Mouse (Mus musculus): Measurements from ENCODE around the gene Kif5a. TPM values are rescaled to one million over a fixed set of nuclear protein-coding genes. Genes with fewer than 3 reads are reported as not detected.

The Kif5a gene
- polyA plus RNA-seq, 1 experiment from 2014 or later: 14.9 TPM

DNA sequence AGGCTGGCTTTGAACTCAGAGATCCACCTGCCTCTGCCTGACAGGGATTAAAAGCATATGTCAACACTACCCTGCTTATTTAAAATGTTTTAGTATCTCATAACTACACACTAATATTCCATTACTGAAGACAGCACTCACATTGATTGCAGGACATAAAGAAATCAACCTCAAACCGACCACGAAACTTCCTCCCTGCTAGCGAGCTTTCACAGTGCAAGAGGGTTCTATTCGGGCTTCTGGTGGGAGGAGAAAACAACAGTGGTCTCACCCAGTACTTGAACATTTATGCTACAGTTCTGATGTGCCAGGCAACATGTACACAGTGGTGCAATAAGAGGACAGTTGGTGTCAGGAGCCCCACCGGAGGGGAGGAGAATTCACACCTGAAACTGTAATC lies 12.3 kb downstream of the Kif5a start:
- H3K27me3 ChIP-seq (ENCODE audit: low read depth, poor library complexity, severe bottlenecking): no peaks in the 10 kb centered on the region
- H3K4me1 ChIP-seq: peaks cover under 1% of the 10 kb centered on the region; the same call in 1 of the 2 replicates
- no peaks in the 10 kb centered on the region for H3K9me3 ChIP-seq (replicated peaks)
- H3K36me3 ChIP-seq: peaks cover 9% of the 10 kb centered on the region; the same call in 1 of the 2 replicates
- no peak overlapping the region for H3K27ac ChIP-seq (replicated peaks)
- H3K4me3 ChIP-seq: no peak overlapping the region
- WGBS: 90% methylated on average over 5 of the region's 5 CpGs
- DNase-seq (ENCODE audit: low spot score): no peak

DNA sequence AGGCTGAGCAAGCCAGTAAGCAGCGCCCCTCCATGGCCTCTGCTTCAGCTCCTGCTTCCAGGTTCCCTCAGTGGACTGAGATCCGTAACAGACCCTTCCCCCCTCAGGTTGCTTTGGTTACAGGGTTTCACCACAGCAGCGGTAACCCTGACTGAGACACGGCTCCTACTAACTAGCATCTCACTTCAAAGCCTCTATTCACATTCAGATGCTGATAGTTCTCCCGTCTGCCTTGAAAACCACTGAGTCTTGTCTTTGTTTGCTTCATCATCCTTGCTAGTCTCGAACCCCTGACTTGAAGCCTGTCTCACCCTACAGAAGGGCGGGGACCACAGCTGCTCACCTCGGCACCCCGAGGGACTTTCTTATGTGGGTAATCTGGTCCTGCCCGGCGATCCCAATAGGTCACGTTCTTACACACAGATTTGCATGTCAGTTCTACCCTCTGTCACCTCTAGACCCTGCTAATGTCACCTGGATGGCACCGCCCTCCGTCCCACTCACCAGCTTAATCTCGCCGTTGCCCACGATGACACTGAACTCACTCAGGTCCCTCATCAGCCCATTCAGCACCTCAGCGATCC lies 24.8 kb downstream of the Kif5a start:
- WGBS: 73% methylated on average over 18 of the region's 18 CpGs
- Histone ChIP-seq H3K4me3 (no peak overlapping the region), H3K27me3 (ENCODE audit: low read depth, poor library complexity, severe bottlenecking) (peaks cover 12% of the 10 kb centered on the region), H3K36me3 (peaks cover 76% of the 10 kb centered on the region), H3K4me1 (peaks cover 14% of the 10 kb centered on the region), H3K9me3 (replicated peaks) (no peaks in the 10 kb centered on the region), H3K27ac (replicated peaks) (no peak overlapping the region)
- DNase-seq (ENCODE audit: low spot score): no peak

- no peak for DNase-seq (ENCODE audit: low spot score)
- no peak overlapping the region for H3K4me3 ChIP-seq
- WGBS: 62% methylated on average over 9 of the region's 9 CpGs
- H3K27me3 ChIP-seq (ENCODE audit: low read depth, poor library complexity, severe bottlenecking): peaks cover 12% of the 10 kb centered on the region
- H3K36me3 ChIP-seq: peaks cover 59% of the 10 kb centered on the region
- H3K27ac ChIP-seq (replicated peaks): no peak overlapping the region; the same call in 1 of the 2 replicates
- peaks cover 14% of the 10 kb centered on the region for H3K4me1 ChIP-seq
- H3K9me3 ChIP-seq (replicated peaks): no peaks in the 10 kb centered on the region
Observed at GRCm38 (mm10) chr10:127236541-127236940, 26.6 kb downstream of the Kif5a start.

- H3K27ac ChIP-seq (replicated peaks): no peak overlapping the region
- 83% methylated on average over 9 of the region's 9 CpGs for WGBS
- no peaks in the 10 kb centered on the region for H3K9me3 ChIP-seq (replicated peaks)
- H3K27me3 ChIP-seq (ENCODE audit: low read depth, poor library complexity, severe bottlenecking): peaks cover 8% of the 10 kb centered on the region
- DNase-seq (ENCODE audit: low spot score): no peak
- peaks cover 41% of the 10 kb centered on the region for H3K36me3 ChIP-seq
- H3K4me3 ChIP-seq: no peak overlapping the region
- peaks cover 10% of the 10 kb centered on the region for H3K4me1 ChIP-seq
Observed at GRCm38 (mm10) chr10:127233141-127233540, 30.0 kb downstream of the Kif5a start.

DNA sequence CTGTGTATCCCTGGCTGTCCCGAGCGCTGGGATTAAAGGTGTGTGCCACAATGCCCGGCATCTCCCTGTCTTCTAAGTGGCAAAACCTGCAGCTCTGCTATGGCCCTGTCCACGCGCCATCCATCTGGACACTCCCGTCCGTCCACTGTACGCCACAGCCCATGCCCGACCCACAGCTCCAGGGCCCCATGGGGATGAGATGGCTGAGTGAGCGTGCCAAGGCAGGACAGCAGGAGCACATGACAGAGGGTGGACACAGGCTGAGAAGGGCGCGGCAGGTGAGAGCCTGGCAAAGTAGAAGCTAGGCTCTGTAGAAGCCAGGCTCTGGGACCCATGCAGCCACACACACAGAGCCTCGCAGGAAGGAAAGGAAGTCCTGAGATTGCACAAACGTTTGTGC lies 31.4 kb downstream of the Kif5a start:
- H3K4me1 ChIP-seq: peaks cover 5% of the 10 kb centered on the region
- 87% methylated on average over 14 of the region's 14 CpGs for WGBS
- H3K9me3 ChIP-seq (replicated peaks): no peaks in the 10 kb centered on the region
- peaks cover 13% of the 10 kb centered on the region for H3K27me3 ChIP-seq (ENCODE audit: low read depth, poor library complexity, severe bottlenecking)
- no peak for DNase-seq (ENCODE audit: low spot score)
- H3K4me3 ChIP-seq: no peak overlapping the region
- no peak overlapping the region for H3K27ac ChIP-seq (replicated peaks)
- peaks cover 29% of the 10 kb centered on the region for H3K36me3 ChIP-seq

GRCm38 (mm10) chr10:127230693-127231092 lies 32.5 kb downstream of the Kif5a start:
- no peak for DNase-seq (ENCODE audit: low spot score)
- Histone ChIP-seq H3K4me1 (peaks cover 4% of the 10 kb centered on the region), H3K36me3 (peaks cover 18% of the 10 kb centered on the region; the same call in 1 of the 2 replicates), H3K27ac (replicated peaks) (no peak overlapping the region), H3K27me3 (ENCODE audit: low read depth, poor library complexity, severe bottlenecking) (peaks cover 13% of the 10 kb centered on the region), H3K4me3 (no peak overlapping the region), H3K9me3 (replicated peaks) (no peaks in the 10 kb centered on the region)
- 92% methylated on average over 12 of the region's 12 CpGs for WGBS

- WGBS: 29% methylated on average over 4 of the region's 4 CpGs
- peaks cover 16% of the 10 kb centered on the region; the same call in 1 of the 2 replicates for H3K36me3 ChIP-seq
- no peak overlapping the region for H3K27ac ChIP-seq (replicated peaks)
- peak; percentile 30 for DNase-seq (ENCODE audit: low spot score)
- H3K4me3 ChIP-seq: no peak overlapping the region
- peaks cover 13% of the 10 kb centered on the region for H3K27me3 ChIP-seq (ENCODE audit: low read depth, poor library complexity, severe bottlenecking)
- H3K9me3 ChIP-seq (replicated peaks): no peaks in the 10 kb centered on the region
- peaks cover 11% of the 10 kb centered on the region for H3K4me1 ChIP-seq
Observed at GRCm38 (mm10) chr10:127228897-127229296, 34.3 kb downstream of the Kif5a start.

GRCm38 (mm10) chr10:127227163-127227562 lies 36.0 kb downstream of the Kif5a start:
- 90% methylated on average over 8 of the region's 8 CpGs for WGBS
- Histone ChIP-seq H3K27me3 (ENCODE audit: low read depth, poor library complexity, severe bottlenecking) (peaks cover 13% of the 10 kb centered on the region), H3K4me1 (peaks cover 11% of the 10 kb centered on the region), H3K9me3 (replicated peaks) (no peaks in the 10 kb centered on the region), H3K36me3 (peaks cover 9% of the 10 kb centered on the region; the same call in 1 of the 2 replicates), H3K27ac (replicated peaks) (no peak overlapping the region), H3K4me3 (no peak overlapping the region)
- DNase-seq (ENCODE audit: low spot score): no peak

- Histone ChIP-seq H3K27me3 (ENCODE audit: low read depth, poor library complexity, severe bottlenecking) (peaks cover 13% of the 10 kb centered on the region), H3K27ac (replicated peaks) (no peak overlapping the region), H3K9me3 (replicated peaks) (no peaks in the 10 kb centered on the region), H3K4me1 (peaks cover 11% of the 10 kb centered on the region), H3K36me3 (peaks cover 9% of the 10 kb centered on the region; the same call in 1 of the 2 replicates), H3K4me3 (no peak overlapping the region)
- WGBS: 71% methylated on average over 8 of the region's 8 CpGs
- DNase-seq (ENCODE audit: low spot score): no peak
Observed at GRCm38 (mm10) chr10:127226318-127226895, 36.7 kb downstream of the Kif5a start.

DNA sequence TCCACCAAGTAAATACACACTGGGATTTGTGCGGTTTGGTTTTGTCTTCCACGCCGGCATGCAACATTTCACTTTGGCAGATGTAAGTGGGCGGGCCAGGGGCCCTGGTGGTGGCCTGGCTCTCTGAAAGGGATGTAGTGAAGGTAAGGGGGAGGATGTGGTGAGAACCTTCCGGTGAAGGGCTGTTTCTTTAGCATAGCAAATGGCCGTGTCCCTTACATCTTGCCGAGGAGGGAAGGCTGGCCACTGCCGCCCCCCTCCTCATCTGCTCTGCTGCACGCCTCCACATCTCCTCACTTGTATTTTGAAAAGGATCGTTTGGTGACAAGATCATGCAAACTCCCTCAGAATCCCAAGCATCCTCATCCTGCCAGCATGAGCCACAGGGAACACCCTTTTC lies 37.4 kb downstream of the Kif5a start:
- Histone ChIP-seq H3K9me3 (replicated peaks) (no peaks in the 10 kb centered on the region), H3K4me3 (no peak overlapping the region), H3K4me1 (peaks cover 11% of the 10 kb centered on the region), H3K27ac (replicated peaks) (no peak overlapping the region), H3K27me3 (ENCODE audit: low read depth, poor library complexity, severe bottlenecking) (peaks cover 13% of the 10 kb centered on the region), H3K36me3 (peaks cover 4% of the 10 kb centered on the region; the same call in 1 of the 2 replicates)
- no peak for DNase-seq (ENCODE audit: low spot score)
- 27% methylated on average over 10 of the region's 10 CpGs for WGBS

GRCm38 (mm10) chr10:127225213-127225612 lies 37.9 kb downstream of the Kif5a start:
- no peaks in the 10 kb centered on the region for H3K9me3 ChIP-seq (replicated peaks)
- no peak overlapping the region for H3K4me3 ChIP-seq
- H3K27me3 ChIP-seq (ENCODE audit: low read depth, poor library complexity, severe bottlenecking): peaks cover 13% of the 10 kb centered on the region
- H3K36me3 ChIP-seq: peaks cover 4% of the 10 kb centered on the region; the same call in 1 of the 2 replicates
- no peak for DNase-seq (ENCODE audit: low spot score)
- 32% methylated on average over 6 of the region's 6 CpGs for WGBS
- no peak overlapping the region for H3K27ac ChIP-seq (replicated peaks)
- H3K4me1 ChIP-seq: peaks cover 11% of the 10 kb centered on the region

DNA sequence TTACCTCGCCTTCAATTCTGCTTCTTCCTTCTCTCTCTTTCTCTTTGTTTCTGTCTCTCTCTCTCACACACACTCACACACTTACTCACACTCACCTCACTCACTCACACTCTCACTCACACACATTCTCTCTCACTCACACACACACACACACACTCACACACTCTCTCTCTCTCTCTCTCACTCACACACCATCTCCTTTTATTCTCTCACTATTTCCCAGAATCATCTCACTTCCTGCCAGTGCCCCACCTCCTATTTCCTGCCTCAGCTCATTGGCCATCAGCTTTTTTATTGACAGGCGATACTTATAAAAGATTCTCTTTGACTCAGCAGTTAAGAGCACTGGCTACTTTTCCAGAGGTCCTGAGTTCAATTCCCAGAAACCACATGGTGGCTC lies 44.8 kb downstream of the Kif5a start:
- no peak for DNase-seq (ENCODE audit: low spot score)
- H3K36me3 ChIP-seq: no peaks in the 10 kb centered on the region
- H3K27ac ChIP-seq (replicated peaks): no peak overlapping the region
- H3K4me1 ChIP-seq: no peaks in the 10 kb centered on the region
- WGBS: 88% methylated on average over 2 of the region's 2 CpGs
- H3K4me3 ChIP-seq: no peak overlapping the region
- H3K27me3 ChIP-seq (ENCODE audit: low read depth, poor library complexity, severe bottlenecking): no peaks in the 10 kb centered on the region
- H3K9me3 ChIP-seq (replicated peaks): no peaks in the 10 kb centered on the region

GRCm38 (mm10) chr10:127217177-127217576 lies 46.0 kb downstream of the Kif5a start:
- Histone ChIP-seq H3K36me3 (no peaks in the 10 kb centered on the region), H3K9me3 (replicated peaks) (no peaks in the 10 kb centered on the region), H3K4me3 (no peak overlapping the region), H3K27me3 (ENCODE audit: low read depth, poor library complexity, severe bottlenecking) (no peaks in the 10 kb centered on the region), H3K4me1 (no peaks in the 10 kb centered on the region), H3K27ac (replicated peaks) (no peak overlapping the region)
- no peak for DNase-seq (ENCODE audit: low spot score)
